Comparison of ENCODE assay signal across 8 mouse cellular contexts in genomic region chr2:105224134-105224986, GRCm38 (mm10). TPM values are rescaled to one million over a fixed set of nuclear protein-coding genes. Genes with fewer than 3 reads are reported as not detected.
DNase-seq lines count a peak whose midpoint lies in the region; ATAC-seq and TF ChIP-seq lines count a peak whose summit lies in the region.

Them7 (plus strand) TSS chr2:105224320.

- peaks cover 19% of the 10 kb centered on the region for H3K4me1 ChIP-seq in E14TG2a.4 (replicated peaks; ENCODE audit: low read depth, low read length)
- H3K4me1 ChIP-seq in forebrain, postnatal 0 days (ENCODE audit: insufficient read depth): no peaks in the 10 kb centered on the region
- H3K4me1 ChIP-seq in intestine, embryonic 16.5 days (ENCODE audit: control insufficient read depth, insufficient read depth, low read length): peaks cover 7% of the 10 kb centered on the region; the same call in 1 of the 2 replicates
- H3K4me1 ChIP-seq in liver, embryonic 16.5 days (ENCODE audit: control insufficient read depth, low read depth, low read length): no peaks in the 10 kb centered on the region
- H3K4me1 ChIP-seq in stomach, embryonic 15.5 days: peaks cover 9% of the 10 kb centered on the region

- ATAC-seq in forebrain, postnatal 0 days: no peak
- peak; percentile 93 for ATAC-seq in intestine, embryonic 16.5 days
- peak; percentile 90 for ATAC-seq in liver, embryonic 16.5 days (ENCODE audit: low read depth)
- peak; percentile 67 for ATAC-seq in stomach, embryonic 15.5 days (ENCODE audit: insufficient read depth, low FRiP score, low read depth)
- ATAC-seq in frontal cortex, adult (ENCODE audit: low TSS enrichment): no peak

- H3K36me3 ChIP-seq in E14TG2a.4 (ENCODE audit: insufficient read depth, low read length): no peaks in the 10 kb centered on the region
- H3K36me3 ChIP-seq in forebrain, postnatal 0 days (ENCODE audit: insufficient read depth): no peaks in the 10 kb centered on the region
- H3K36me3 ChIP-seq in intestine, embryonic 16.5 days (ENCODE audit: control insufficient read depth, insufficient read depth, low read length): no peaks in the 10 kb centered on the region
- no peaks in the 10 kb centered on the region for H3K36me3 ChIP-seq in liver, embryonic 16.5 days (ENCODE audit: control insufficient read depth, insufficient read depth)
- H3K36me3 ChIP-seq in stomach, embryonic 15.5 days: no peaks in the 10 kb centered on the region

- peak within 1 kb of the TSS; percentile 45 for H3K4me2 ChIP-seq in forebrain, postnatal 0 days (ENCODE audit: low read depth)
- H3K4me2 ChIP-seq in intestine, embryonic 16.5 days (ENCODE audit: low read depth, low read length): peak within 1 kb of the TSS; percentile 72
- H3K4me2 ChIP-seq in liver, embryonic 16.5 days (ENCODE audit: low read depth, low read length): peak within 1 kb of the TSS; percentile 35
- peak within 1 kb of the TSS; percentile 64 for H3K4me2 ChIP-seq in stomach, embryonic 15.5 days

- H3K9ac ChIP-seq in forebrain, postnatal 0 days: no peak within 1 kb of the TSS
- H3K9ac ChIP-seq in intestine, embryonic 16.5 days (ENCODE audit: low read depth, low read length): peak within 1 kb of the TSS; percentile 63
- H3K9ac ChIP-seq in liver, embryonic 16.5 days (ENCODE audit: low read depth, low read length): no peak within 1 kb of the TSS
- no peak within 1 kb of the TSS for H3K9ac ChIP-seq in stomach, embryonic 15.5 days

- peaks cover 49% of the 10 kb centered on the region for H3K27me3 ChIP-seq in E14TG2a.4 (ENCODE audit: insufficient read depth, low read length)
- peaks cover 14% of the 10 kb centered on the region for H3K27me3 ChIP-seq in forebrain, postnatal 0 days (ENCODE audit: insufficient read depth, low read length)
- 0 out of 2 replicates have a peak, but pooled peaks cover 3% of the 10 kb centered on the region for H3K27me3 ChIP-seq in intestine, embryonic 16.5 days (replicated peaks; ENCODE audit: control insufficient read depth, insufficient read depth, low read length)
- H3K27me3 ChIP-seq in liver, embryonic 16.5 days (ENCODE audit: control insufficient read depth, insufficient read depth, low read depth, low read length): no peaks in the 10 kb centered on the region
- 0 out of 2 replicates have a peak, but pooled peaks cover 4% of the 10 kb centered on the region for H3K27me3 ChIP-seq in stomach, embryonic 15.5 days (replicated peaks)

- H3K27ac ChIP-seq in forebrain, postnatal 0 days (ENCODE audit: low read depth, low read length): no peak within 1 kb of the TSS
- H3K27ac ChIP-seq in intestine, embryonic 16.5 days (ENCODE audit: low read length): no peak within 1 kb of the TSS
- H3K27ac ChIP-seq in liver, embryonic 16.5 days (ENCODE audit: low read length): no peak within 1 kb of the TSS
- H3K27ac ChIP-seq in stomach, embryonic 15.5 days: no peak within 1 kb of the TSS

- WGBS in forebrain, postnatal 0 days: 4% methylated on average over 38 of the region's 38 CpGs
- WGBS in intestine, embryonic 16.5 days: 5% methylated on average over 38 of the region's 38 CpGs
- WGBS in liver, embryonic 16.5 days (ENCODE audit: insufficient replicate concordance): 3% methylated on average over 38 of the region's 38 CpGs
- 8% methylated on average over 38 of the region's 38 CpGs for WGBS in stomach, embryonic 15.5 days

- no peaks in the 10 kb centered on the region for H3K9me3 ChIP-seq in E14TG2a.4 (ENCODE audit: low read length)
- H3K9me3 ChIP-seq in forebrain, postnatal 0 days (ENCODE audit: low read length): no peaks in the 10 kb centered on the region
- H3K9me3 ChIP-seq in intestine, embryonic 16.5 days (ENCODE audit: control insufficient read depth, low read length): no peaks in the 10 kb centered on the region
- H3K9me3 ChIP-seq in liver, embryonic 16.5 days (replicated peaks; ENCODE audit: control insufficient read depth, low read length): no peaks in the 10 kb centered on the region
- no peaks in the 10 kb centered on the region for H3K9me3 ChIP-seq in stomach, embryonic 15.5 days

- no peak for TF ChIP-seq CTCF in E14TG2a.4 (conservative IDR thresholded peaks at IDR 0.05; ENCODE audit: low read length)
- TF ChIP-seq CTCF in forebrain, postnatal 0 days (IDR thresholded peaks at IDR 0.05; ENCODE audit: low read depth): no peak

- peak; percentile 81 for DNase-seq in adrenal gland, postnatal 10 days
- no peak for DNase-seq in forebrain, postnatal 0 days
- no peak for DNase-seq in layer of hippocampus, adult 18-20 months (ENCODE audit: low spot score in 2 of 2)

- peak within 1 kb of the TSS; percentile 76 for H3K4me3 ChIP-seq in E14TG2a.4 (replicated peaks; ENCODE audit: low read length)
- H3K4me3 ChIP-seq in forebrain, postnatal 0 days (ENCODE audit: low read depth, low read length): peak within 1 kb of the TSS; percentile 23
- H3K4me3 ChIP-seq in intestine, embryonic 16.5 days (ENCODE audit: low read length): peak within 1 kb of the TSS; percentile 46
- peak within 1 kb of the TSS; percentile 47 for H3K4me3 ChIP-seq in liver, embryonic 16.5 days (ENCODE audit: low read depth, low read length)
- peak within 1 kb of the TSS; percentile 36 for H3K4me3 ChIP-seq in stomach, embryonic 15.5 days (replicated peaks)

RNA-seq across cellular contexts. Expression of gene Them7, which starts in this region (rescaled TPM):
- total RNA-seq in adrenal gland, postnatal 10 days (2021): 1 to 10 TPM; 2.2 to 3.8 TPM
- total RNA-seq in forebrain, postnatal 0 days (2014; rRNA removed): not detected in 2 replicates
- not detected in 2 replicates for polyA plus RNA-seq in forebrain, postnatal 0 days (2015; fragmentation: Nextera tagmentation; extraction: Ambion mirVana)
- 1.4 and 1.8 TPM in 2 replicates for polyA plus RNA-seq in intestine, embryonic 16.5 days (2015; fragmentation: Nextera tagmentation; extraction: Ambion mirVana)
- polyA plus RNA-seq in liver, embryonic 16.5 days (2015; fragmentation: Nextera tagmentation; extraction: Ambion mirVana): 1.3 and 2.4 TPM in 2 replicates
- polyA plus RNA-seq in stomach, embryonic 15.5 days (2015; fragmentation: Nextera tagmentation; extraction: Ambion mirVana): 0.63 and 0.90 TPM in 2 replicates
- not detected for total RNA-seq in layer of hippocampus, adult 18-20 months (2021)

Comparison
In these comparisons a context has a peak if more than half of its experiments do, and no peak if none do; other contexts are left out.
1. Peak in ATAC-seq, H3K4me3 ChIP-seq and H3K4me2 ChIP-seq in stomach, embryonic 15.5 days; RNA of the gene not detected or under 1 TPM.
2. H3K4me3 ChIP-seq: peak in every context shown above with its lines; median percentile 76 in E14TG2a.4; 47 in liver, embryonic 16.5 days; 46 in intestine, embryonic 16.5 days; 36 in stomach, embryonic 15.5 days; 23 in forebrain, postnatal 0 days.
3. ATAC-seq: peak in intestine, embryonic 16.5 days (single experiment) and liver, embryonic 16.5 days (single experiment); none in forebrain, postnatal 0 days (single experiment) and frontal cortex, adult (single experiment).
4. Peak in every context shown above with its lines, with median percentiles within 50 percentile points of each other: H3K4me2 ChIP-seq.